Mouse (Mus musculus): ENCODE measurements around the gene Casz1. TPM values are rescaled to one million over a fixed set of nuclear protein-coding genes. Genes with fewer than 3 reads are reported as not detected.

Gene Casz1
- 9.7 and 10.3 TPM in 2 replicates for polyA plus RNA-seq (2015; fragmentation: Nextera tagmentation; extraction: Ambion mirVana)

GRCm38 (mm10) chr4:148804137-148804779, at the start of gene Casz1:
Casz1 (plus strand) TSS chr4:148804429.
- H3K9me3 ChIP-seq (ENCODE audit: low read length) = no peaks in the 10 kb centered on the region
- H3K36me3 ChIP-seq (ENCODE audit: insufficient read depth, low read length) = no peaks in the 10 kb centered on the region
- peak within 1 kb of the TSS; percentile 69 for H3K4me3 ChIP-seq (ENCODE audit: low read depth, low read length)
- 4% methylated on average over 68 of the region's 68 CpGs for WGBS
- H3K4me1 ChIP-seq (ENCODE audit: insufficient read depth, low read depth, low read length) = peaks cover 8% of the 10 kb centered on the region
- peak within 1 kb of the TSS; percentile 68 for H3K27ac ChIP-seq (ENCODE audit: low read length)
- peak within 1 kb of the TSS; percentile 54 for H3K9ac ChIP-seq (replicated peaks; ENCODE audit: low read depth)
- peak within 1 kb of the TSS; percentile 98 for H3K4me2 ChIP-seq (replicated peaks; ENCODE audit: low read depth, low read length)
- peak; percentile 97 for DNase-seq (ENCODE audit: low spot score)
- TF ChIP-seq CTCF (IDR thresholded peaks at IDR 0.05) (peak; percentile 29), EP300 (IDR thresholded peaks at IDR 0.05) (0 out of 2 replicates have a peak, but pooled peaks have one; percentile 12)
- peak; percentile 90 for ATAC-seq
- H3K27me3 ChIP-seq (replicated peaks; ENCODE audit: insufficient read depth, low read length) = peaks cover 21% of the 10 kb centered on the region

- TF ChIP-seq CTCF (IDR thresholded peaks at IDR 0.05) = no peak
- Histone ChIP-seq H3K9me3 (ENCODE audit: low read length) (no peaks in the 10 kb centered on the region), H3K27ac (ENCODE audit: low read length) (no peak overlapping the region), H3K4me1 (ENCODE audit: insufficient read depth, low read depth, low read length) (no peaks in the 10 kb centered on the region), H3K36me3 (ENCODE audit: insufficient read depth, low read length) (no peaks in the 10 kb centered on the region), H3K4me3 (ENCODE audit: low read depth, low read length) (no peak overlapping the region), H3K9ac (replicated peaks; ENCODE audit: low read depth) (no peak overlapping the region), H3K27me3 (replicated peaks; ENCODE audit: insufficient read depth, low read length) (no peaks in the 10 kb centered on the region), H3K4me2 (replicated peaks; ENCODE audit: low read depth, low read length) (no peak overlapping the region)
- 57% methylated on average over 3 of the region's 4 CpGs for WGBS
- DNase-seq (ENCODE audit: low spot score) (peak; percentile 46), ATAC-seq (no peak)
These were observed 45.4 kb upstream of the Casz1 start for GRCm38 (mm10) chr4:148758863-148759262.

GRCm38 (mm10) chr4:148760152-148760551, 44.1 kb upstream of the Casz1 start:
- no peaks in the 10 kb centered on the region for H3K27me3 ChIP-seq (replicated peaks; ENCODE audit: insufficient read depth, low read length)
- H3K4me1 ChIP-seq (ENCODE audit: insufficient read depth, low read depth, low read length) = no peaks in the 10 kb centered on the region
- no peak for DNase-seq (ENCODE audit: low spot score)
- H3K9ac ChIP-seq (replicated peaks; ENCODE audit: low read depth) = no peak overlapping the region
- no peak overlapping the region for H3K4me2 ChIP-seq (replicated peaks; ENCODE audit: low read depth, low read length)
- H3K27ac ChIP-seq (ENCODE audit: low read length) = no peak overlapping the region
- no peaks in the 10 kb centered on the region for H3K9me3 ChIP-seq (ENCODE audit: low read length)
- ATAC-seq = no peak
- TF ChIP-seq EP300 (IDR thresholded peaks at IDR 0.05) (no peak), CTCF (IDR thresholded peaks at IDR 0.05) (no peak)
- 83% methylated on average over 7 of the region's 7 CpGs for WGBS
- no peak overlapping the region for H3K4me3 ChIP-seq (ENCODE audit: low read depth, low read length)
- H3K36me3 ChIP-seq (ENCODE audit: insufficient read depth, low read length) = no peaks in the 10 kb centered on the region

- Histone ChIP-seq H3K4me1 (ENCODE audit: insufficient read depth, low read depth, low read length) (no peaks in the 10 kb centered on the region), H3K4me3 (ENCODE audit: low read depth, low read length) (no peak overlapping the region), H3K27me3 (replicated peaks; ENCODE audit: insufficient read depth, low read length) (no peaks in the 10 kb centered on the region; the same call in 1 of the 2 replicates), H3K4me2 (replicated peaks; ENCODE audit: low read depth, low read length) (no peak overlapping the region), H3K27ac (ENCODE audit: low read length) (no peak overlapping the region), H3K9me3 (ENCODE audit: low read length) (no peaks in the 10 kb centered on the region), H3K36me3 (ENCODE audit: insufficient read depth, low read length) (no peaks in the 10 kb centered on the region), H3K9ac (replicated peaks; ENCODE audit: low read depth) (no peak overlapping the region)
- 61% methylated on average over 21 of the region's 21 CpGs for WGBS
- TF ChIP-seq EP300 (IDR thresholded peaks at IDR 0.05) = no peak
- TF ChIP-seq CTCF (IDR thresholded peaks at IDR 0.05) = no peak
- DNase-seq (ENCODE audit: low spot score) = no peak
- no peak for ATAC-seq
These were observed 38.0 kb upstream of the Casz1 start for GRCm38 (mm10) chr4:148766021-148766775.

GRCm38 (mm10) chr4:148767655-148768305, 36.4 kb upstream of the Casz1 start:
- Histone ChIP-seq H3K9ac (replicated peaks; ENCODE audit: low read depth) (no peak overlapping the region), H3K4me1 (ENCODE audit: insufficient read depth, low read depth, low read length) (no peaks in the 10 kb centered on the region), H3K9me3 (ENCODE audit: low read length) (no peaks in the 10 kb centered on the region), H3K4me3 (ENCODE audit: low read depth, low read length) (no peak overlapping the region), H3K4me2 (replicated peaks; ENCODE audit: low read depth, low read length) (no peak overlapping the region), H3K36me3 (ENCODE audit: insufficient read depth, low read length) (no peaks in the 10 kb centered on the region), H3K27me3 (replicated peaks; ENCODE audit: insufficient read depth, low read length) (peaks cover 5% of the 10 kb centered on the region; the same call in 1 of the 2 replicates), H3K27ac (ENCODE audit: low read length) (no peak overlapping the region)
- TF ChIP-seq EP300 (IDR thresholded peaks at IDR 0.05) = no peak
- 41% methylated on average over 8 of the region's 8 CpGs for WGBS
- ATAC-seq (no peak), DNase-seq (ENCODE audit: low spot score) (peak; percentile 29)

GRCm38 (mm10) chr4:148768649-148769048, 35.6 kb upstream of the Casz1 start:
- ATAC-seq = peak; percentile 62
- no peak for DNase-seq (ENCODE audit: low spot score)
- no peak overlapping the region for H3K27ac ChIP-seq (ENCODE audit: low read length)
- H3K9ac ChIP-seq (replicated peaks; ENCODE audit: low read depth) = no peak overlapping the region
- H3K4me2 ChIP-seq (replicated peaks; ENCODE audit: low read depth, low read length) = no peak overlapping the region
- no peak for TF ChIP-seq EP300 (IDR thresholded peaks at IDR 0.05)
- no peak for TF ChIP-seq CTCF (IDR thresholded peaks at IDR 0.05)
- no peaks in the 10 kb centered on the region for H3K36me3 ChIP-seq (ENCODE audit: insufficient read depth, low read length)
- H3K9me3 ChIP-seq (ENCODE audit: low read length) = no peaks in the 10 kb centered on the region
- WGBS = 63% methylated on average over 10 of the region's 10 CpGs
- no peaks in the 10 kb centered on the region for H3K4me1 ChIP-seq (ENCODE audit: insufficient read depth, low read depth, low read length)
- peaks cover 5% of the 10 kb centered on the region; the same call in 1 of the 2 replicates for H3K27me3 ChIP-seq (replicated peaks; ENCODE audit: insufficient read depth, low read length)
- no peak overlapping the region for H3K4me3 ChIP-seq (ENCODE audit: low read depth, low read length)
